Mouse (Mus musculus): Measurements from ENCODE around the gene Dab2.

DNA sequence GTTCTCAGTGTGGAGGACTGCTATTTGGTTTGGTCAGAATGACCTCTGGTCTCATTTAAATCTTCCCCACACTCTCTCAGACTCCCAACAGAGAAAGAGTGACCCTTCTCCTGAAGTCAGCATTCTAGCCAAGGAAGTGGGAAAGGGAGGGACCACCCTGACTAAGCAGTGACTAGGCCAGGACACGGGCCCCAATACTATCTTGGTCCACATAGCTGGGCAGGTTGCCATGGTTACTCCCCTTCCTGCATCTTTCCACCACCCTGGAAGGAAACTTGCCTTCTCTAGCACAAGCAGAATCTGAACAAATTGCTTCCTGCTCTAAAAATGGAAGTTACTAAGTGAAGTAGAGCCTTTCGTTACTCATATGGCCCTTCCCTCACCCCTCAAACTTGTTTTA lies 91.1 kb downstream of the Dab2 start:
- TF ChIP-seq GATA1 (IDR thresholded peaks at IDR 0.05; ENCODE audit: low read length), result no peak
- TF ChIP-seq TAL1 (IDR thresholded peaks at IDR 0.05; ENCODE audit: low read length), result no peak

Data from erythroblast, embryonic 14.5 days (primary cell).